Mouse (Mus musculus) spleen, adult 2 months (tissue): ENCODE measurements around the gene Tbc1d1.

Experiments
- CTCF ChIP-seq: fragments of 200-500 bp; IDR thresholded peaks from 2 replicates; pipeline ENCODE4 v1.5.1; 2011; ENCODE audit warnings: mild to moderate bottlenecking, inconsistent platforms; ENCODE audit not compliant: insufficient read depth, insufficient read length, insufficient replicate concordance; ENCODE audit errors: extremely low read depth
- POLR2A ChIP-seq: fragments of 200-500 bp; IDR thresholded peaks from 2 replicates; pipeline ENCODE4 v1.6.1; 2011; ENCODE audit warnings: low read depth, low read length, inconsistent platforms

DNA sequence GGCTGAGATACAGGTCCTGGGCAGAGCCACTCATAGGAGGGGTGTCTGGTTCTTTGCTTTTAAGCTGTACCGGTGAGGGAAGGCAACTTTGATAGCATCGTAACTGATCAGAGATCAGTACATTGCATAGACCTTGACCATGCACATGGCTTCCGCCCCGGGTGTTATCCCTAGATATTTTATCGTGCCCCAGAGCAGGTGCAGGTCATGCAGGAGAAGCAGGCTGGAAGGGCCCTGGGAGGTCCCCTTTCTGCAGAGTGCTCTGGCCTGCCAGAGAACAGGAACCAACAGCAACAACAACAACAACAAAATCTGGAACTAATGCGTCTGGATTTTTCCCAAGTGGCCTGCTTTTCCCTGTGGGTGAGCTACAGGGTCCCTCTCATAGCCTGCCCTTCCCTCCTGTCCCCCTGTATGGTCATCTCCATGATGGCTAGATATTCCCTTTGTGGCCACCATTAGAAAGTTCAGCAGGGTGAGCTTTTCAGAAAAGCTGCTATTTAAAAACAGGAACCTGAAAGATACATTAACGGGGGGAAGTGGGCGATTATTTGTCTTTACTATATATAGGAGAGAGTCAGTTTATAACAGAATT, 236.4 kb downstream of the Tbc1d1 start:
- TF ChIP-seq POLR2A (no peak), CTCF (no peak)
